Mouse (Mus musculus): ENCODE data around the gene Fbln1. TPM values are rescaled to one million over a fixed set of nuclear protein-coding genes. Genes with fewer than 3 reads are reported as not detected.

Gene Fbln1
- polyA plus RNA-seq, 1 experiment from 2014 or later, result 145 TPM

DNA sequence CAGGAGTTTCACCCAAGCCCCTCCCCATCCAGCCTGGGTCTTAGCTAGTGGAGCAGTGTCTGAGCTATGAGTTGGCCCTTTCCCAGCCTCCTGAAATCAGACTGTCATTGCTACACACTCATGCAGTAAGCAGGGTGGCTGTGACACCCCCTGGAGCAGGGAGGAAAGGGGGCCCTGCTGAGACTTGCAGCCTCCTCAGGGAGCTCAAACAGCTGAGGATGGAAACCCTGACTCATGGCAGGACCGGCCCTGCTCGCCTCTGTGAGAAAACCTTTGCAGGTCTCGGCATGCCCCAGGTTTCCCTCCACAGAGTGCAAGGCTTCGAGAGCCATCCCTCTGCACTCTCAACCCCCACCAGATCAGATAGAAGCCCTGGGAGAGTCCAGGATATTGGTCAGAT is 27.9 kb downstream of the Fbln1 start:
- peaks cover 25% of the 10 kb centered on the region for H3K36me3 ChIP-seq (ENCODE audit: control insufficient read depth, insufficient read depth, low read length)
- 86% methylated on average over 4 of the region's 4 CpGs for WGBS (ENCODE audit: insufficient replicate concordance)
- H3K27ac ChIP-seq (ENCODE audit: low read depth, low read length), result no peak overlapping the region

DNA sequence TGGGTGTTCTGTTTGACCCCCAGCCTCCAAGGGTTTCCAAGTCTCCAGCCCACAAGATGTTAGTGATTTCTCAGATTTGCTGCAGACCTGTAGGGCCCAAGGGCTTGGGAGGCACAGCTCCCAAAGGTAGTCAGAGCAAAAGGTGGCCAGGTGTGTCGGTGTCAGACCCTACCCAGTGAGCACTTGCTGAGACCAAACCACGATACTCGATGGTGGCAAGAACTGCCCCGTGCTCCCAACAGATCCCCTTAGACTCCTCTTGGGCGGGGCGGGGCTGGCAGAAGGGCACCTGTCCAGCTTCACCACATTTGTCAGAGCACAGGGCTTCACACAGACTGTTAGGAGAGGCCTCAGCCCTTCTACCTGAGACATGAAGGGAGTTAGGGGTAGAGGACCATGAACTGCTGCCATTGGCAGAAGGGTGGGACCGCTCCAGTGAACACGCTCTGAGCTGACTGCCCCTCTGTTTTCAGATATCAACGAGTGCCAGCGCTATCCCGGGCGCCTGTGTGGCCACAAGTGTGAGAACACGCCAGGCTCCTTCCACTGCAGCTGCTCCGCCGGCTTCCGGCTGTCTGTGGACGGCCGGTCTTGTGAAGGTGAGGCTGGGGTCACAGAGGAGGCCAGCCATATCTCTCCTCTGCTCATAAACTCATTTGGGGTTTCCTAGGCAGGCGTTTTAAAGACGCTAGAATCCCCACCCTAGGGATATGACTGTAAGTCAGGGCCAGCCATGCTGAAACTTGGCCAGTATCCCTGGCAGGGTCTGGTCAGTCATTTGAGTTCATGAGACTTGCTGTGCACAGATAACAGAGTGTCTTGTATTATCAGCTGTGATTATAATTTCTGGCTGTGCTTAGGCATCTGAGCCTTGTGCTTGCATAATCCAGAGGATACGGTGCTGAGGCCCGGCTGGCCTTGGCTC is 33.3 kb downstream of the Fbln1 start:
- no peak for ATAC-seq (replicated peaks; ENCODE audit: insufficient number of reproducible peaks, low FRiP score, low TSS enrichment)
- Histone ChIP-seq H3K4me1 (ENCODE audit: control insufficient read depth, insufficient read depth, low read length) (no peaks in the 10 kb centered on the region), H3K4me3 (ENCODE audit: low read depth, low read length) (no peak overlapping the region), H3K9ac (ENCODE audit: low read depth, low read length) (no peak overlapping the region), H3K9me3 (replicated peaks; ENCODE audit: control insufficient read depth, low read length) (no peaks in the 10 kb centered on the region), H3K27me3 (ENCODE audit: control insufficient read depth, insufficient read depth, low read length) (peaks cover 5% of the 10 kb centered on the region; the same call in 1 of the 2 replicates), H3K36me3 (ENCODE audit: control insufficient read depth, insufficient read depth, low read length) (peaks cover 38% of the 10 kb centered on the region), H3K27ac (ENCODE audit: low read depth, low read length) (no peak overlapping the region), H3K4me2 (no peak overlapping the region)
- WGBS (ENCODE audit: insufficient replicate concordance), result 87% methylated on average over 22 of the region's 22 CpGs

More for the DNA sequence above, 27.9 kb downstream of the Fbln1 start:
- Histone ChIP-seq H3K4me1 (ENCODE audit: control insufficient read depth, insufficient read depth, low read length) (peaks cover 16% of the 10 kb centered on the region), H3K9me3 (replicated peaks; ENCODE audit: control insufficient read depth, low read length) (no peaks in the 10 kb centered on the region), H3K4me3 (ENCODE audit: low read depth, low read length) (no peak overlapping the region), H3K27me3 (ENCODE audit: control insufficient read depth, insufficient read depth, low read length) (no peaks in the 10 kb centered on the region; the same call in 1 of the 2 replicates), H3K4me2 (no peak overlapping the region), H3K9ac (ENCODE audit: low read depth, low read length) (no peak overlapping the region)
- no peak for ATAC-seq (replicated peaks; ENCODE audit: insufficient number of reproducible peaks, low FRiP score, low TSS enrichment)

DNA sequence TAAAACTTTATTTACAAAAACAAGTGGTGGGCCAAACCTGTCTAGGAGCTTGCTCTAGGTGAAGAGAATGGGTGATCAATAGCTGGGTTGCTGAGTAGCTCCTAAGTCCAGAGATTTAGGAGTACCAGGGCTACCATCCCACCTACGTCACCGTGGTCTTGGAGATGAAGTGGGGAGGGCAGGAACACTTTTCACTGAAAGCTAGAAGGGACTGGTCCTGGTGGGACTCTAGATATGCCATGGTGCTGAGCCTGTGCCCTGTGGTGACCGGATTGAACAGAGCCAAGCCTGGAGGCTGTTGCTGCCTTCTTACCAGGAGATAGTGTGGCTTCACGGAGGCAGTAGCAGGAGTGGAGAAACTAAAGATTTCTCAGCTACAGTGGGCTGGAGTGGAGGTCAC is 34.3 kb downstream of the Fbln1 start:
- peaks cover 45% of the 10 kb centered on the region for H3K36me3 ChIP-seq (ENCODE audit: control insufficient read depth, insufficient read depth, low read length)
- H3K4me1 ChIP-seq (ENCODE audit: control insufficient read depth, insufficient read depth, low read length), result peaks cover 8% of the 10 kb centered on the region; the same call in 1 of the 2 replicates

DNA sequence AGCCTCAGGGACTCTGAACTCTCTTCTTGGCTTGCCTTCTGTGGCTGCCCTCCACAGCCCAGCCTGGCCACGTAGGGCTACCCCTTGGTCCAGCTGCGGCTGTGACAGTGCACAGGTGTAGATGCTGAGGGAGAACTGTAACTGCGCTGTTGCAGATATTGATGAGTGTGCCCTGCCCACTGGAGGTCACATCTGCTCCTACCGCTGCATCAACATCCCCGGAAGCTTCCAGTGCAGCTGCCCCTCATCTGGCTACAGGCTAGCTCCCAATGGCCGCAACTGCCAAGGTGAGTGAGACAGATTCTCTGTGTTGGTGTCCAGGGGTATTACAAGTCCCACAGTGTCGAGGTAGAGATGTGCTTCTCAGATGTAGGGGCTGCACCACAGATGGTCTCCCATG is 36.1 kb downstream of the Fbln1 start:
- H3K36me3 ChIP-seq (ENCODE audit: control insufficient read depth, insufficient read depth, low read length), result peaks cover 43% of the 10 kb centered on the region
- 87% methylated on average over 7 of the region's 7 CpGs for WGBS (ENCODE audit: insufficient replicate concordance)

More for the DNA sequence above, 34.3 kb downstream of the Fbln1 start:
- Histone ChIP-seq H3K27ac (ENCODE audit: low read depth, low read length) (no peak overlapping the region), H3K9ac (ENCODE audit: low read depth, low read length) (no peak overlapping the region), H3K9me3 (replicated peaks; ENCODE audit: control insufficient read depth, low read length) (no peaks in the 10 kb centered on the region), H3K4me3 (ENCODE audit: low read depth, low read length) (no peak overlapping the region), H3K27me3 (ENCODE audit: control insufficient read depth, insufficient read depth, low read length) (peaks cover 5% of the 10 kb centered on the region; the same call in 1 of the 2 replicates), H3K4me2 (no peak overlapping the region)
- no peak for ATAC-seq (replicated peaks; ENCODE audit: insufficient number of reproducible peaks, low FRiP score, low TSS enrichment)
- 85% methylated on average over 4 of the region's 4 CpGs for WGBS (ENCODE audit: insufficient replicate concordance)

DNA sequence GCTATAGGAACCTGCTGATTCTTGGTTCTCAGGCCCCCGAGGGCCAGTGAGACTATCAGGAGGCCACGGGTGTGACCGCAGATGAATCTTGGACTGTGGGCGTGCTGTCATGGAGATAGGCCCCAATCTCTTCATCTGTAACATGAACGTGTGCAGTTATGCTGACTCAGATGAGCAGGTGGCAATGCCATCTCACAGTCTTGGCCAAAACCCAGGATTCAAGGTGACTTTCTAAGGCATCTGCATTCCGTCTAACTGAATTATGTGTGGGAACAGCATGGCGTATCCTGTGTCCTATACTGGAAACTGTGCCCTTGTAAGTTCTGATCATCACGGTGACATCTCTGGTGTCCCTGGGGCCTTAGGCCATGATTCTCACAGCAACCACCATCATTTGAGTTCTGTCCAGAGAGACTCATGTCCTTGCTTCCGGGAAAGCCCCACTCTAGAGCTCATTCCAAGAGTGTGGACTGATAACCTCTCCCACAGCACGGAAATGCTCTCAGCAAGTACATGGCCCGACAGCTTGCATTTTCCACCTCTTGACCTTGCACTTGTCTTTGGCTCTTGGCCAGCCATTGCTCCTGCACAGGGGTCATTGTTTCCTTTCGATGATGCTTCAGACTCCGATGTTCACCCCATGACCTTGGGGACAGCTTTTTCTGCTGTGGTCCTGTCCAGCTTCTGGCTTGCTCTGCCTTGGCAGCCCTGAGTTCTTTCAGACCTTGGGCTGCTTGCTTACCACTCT is 38.8 kb downstream of the Fbln1 start:
- peaks cover 8% of the 10 kb centered on the region; the same call in 1 of the 2 replicates for H3K4me1 ChIP-seq (ENCODE audit: control insufficient read depth, insufficient read depth, low read length)
- H3K27me3 ChIP-seq (ENCODE audit: control insufficient read depth, insufficient read depth, low read length), result peaks cover 5% of the 10 kb centered on the region; the same call in 1 of the 2 replicates
- H3K4me2 ChIP-seq, result no peak overlapping the region
- H3K9ac ChIP-seq (ENCODE audit: low read depth, low read length), result no peak overlapping the region
- ATAC-seq (replicated peaks; ENCODE audit: insufficient number of reproducible peaks, low FRiP score, low TSS enrichment), result no peak
- no peaks in the 10 kb centered on the region for H3K9me3 ChIP-seq (replicated peaks; ENCODE audit: control insufficient read depth, low read length)
- 62% methylated on average over 13 of the region's 13 CpGs for WGBS (ENCODE audit: insufficient replicate concordance)
- H3K27ac ChIP-seq (ENCODE audit: low read depth, low read length), result no peak overlapping the region
- H3K4me3 ChIP-seq (ENCODE audit: low read depth, low read length), result no peak overlapping the region
- H3K36me3 ChIP-seq (ENCODE audit: control insufficient read depth, insufficient read depth, low read length), result peaks cover 34% of the 10 kb centered on the region

More for the DNA sequence above, 36.1 kb downstream of the Fbln1 start:
- Histone ChIP-seq H3K27me3 (ENCODE audit: control insufficient read depth, insufficient read depth, low read length) (peaks cover 5% of the 10 kb centered on the region; the same call in 1 of the 2 replicates), H3K9me3 (replicated peaks; ENCODE audit: control insufficient read depth, low read length) (no peaks in the 10 kb centered on the region), H3K4me2 (no peak overlapping the region), H3K4me1 (ENCODE audit: control insufficient read depth, insufficient read depth, low read length) (peaks cover 8% of the 10 kb centered on the region; the same call in 1 of the 2 replicates), H3K9ac (ENCODE audit: low read depth, low read length) (no peak overlapping the region), H3K27ac (ENCODE audit: low read depth, low read length) (no peak overlapping the region), H3K4me3 (ENCODE audit: low read depth, low read length) (no peak overlapping the region)
- no peak for ATAC-seq (replicated peaks; ENCODE audit: insufficient number of reproducible peaks, low FRiP score, low TSS enrichment)

DNA sequence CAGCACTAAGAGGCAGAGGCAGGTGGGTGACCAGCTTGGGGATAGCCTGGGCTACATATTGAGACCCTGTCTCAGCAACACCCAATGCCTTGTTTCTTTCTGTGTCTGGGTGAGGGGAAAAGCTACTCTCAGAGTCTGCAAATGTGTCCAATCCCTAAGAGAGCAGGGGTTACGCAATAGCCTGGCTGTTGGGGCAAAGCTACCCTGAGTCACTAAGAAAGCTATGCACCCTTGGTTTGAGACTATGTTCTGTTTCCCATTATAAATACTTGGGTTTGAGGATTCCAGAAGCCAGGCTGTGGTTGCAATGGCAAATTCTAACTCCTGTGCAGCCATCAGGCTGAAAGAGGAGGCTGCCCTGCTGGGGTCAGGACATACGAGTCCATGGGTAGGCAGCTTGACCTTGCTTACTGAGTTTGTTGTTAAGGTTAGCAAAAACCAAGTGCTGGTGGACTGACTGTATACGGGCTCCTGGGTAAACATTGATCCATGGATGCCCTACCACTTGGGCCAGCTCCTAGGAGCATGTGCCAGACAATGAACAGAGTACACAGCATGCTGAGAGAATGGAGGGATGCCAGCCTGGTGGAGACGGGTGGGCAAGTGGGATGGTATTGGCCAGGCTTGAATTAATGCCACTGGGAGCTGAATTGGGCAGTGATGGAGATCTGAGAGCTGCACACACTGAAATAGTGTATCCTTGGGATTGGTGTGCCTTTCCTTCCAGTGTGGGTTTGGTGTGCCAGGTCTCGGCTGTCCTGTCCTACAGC is 39.7 kb downstream of the Fbln1 start:
- no peak for ATAC-seq (replicated peaks; ENCODE audit: insufficient number of reproducible peaks, low FRiP score, low TSS enrichment)
- Histone ChIP-seq H3K4me1 (ENCODE audit: control insufficient read depth, insufficient read depth, low read length) (peaks cover 8% of the 10 kb centered on the region; the same call in 1 of the 2 replicates), H3K36me3 (ENCODE audit: control insufficient read depth, insufficient read depth, low read length) (peaks cover 27% of the 10 kb centered on the region), H3K27ac (ENCODE audit: low read depth, low read length) (no peak overlapping the region), H3K9ac (ENCODE audit: low read depth, low read length) (no peak overlapping the region), H3K9me3 (replicated peaks; ENCODE audit: control insufficient read depth, low read length) (no peaks in the 10 kb centered on the region), H3K4me3 (ENCODE audit: low read depth, low read length) (no peak overlapping the region), H3K27me3 (ENCODE audit: control insufficient read depth, insufficient read depth, low read length) (peaks cover 5% of the 10 kb centered on the region; the same call in 1 of the 2 replicates), H3K4me2 (no peak overlapping the region)
- 89% methylated on average over 5 of the region's 5 CpGs for WGBS (ENCODE audit: insufficient replicate concordance)

DNA sequence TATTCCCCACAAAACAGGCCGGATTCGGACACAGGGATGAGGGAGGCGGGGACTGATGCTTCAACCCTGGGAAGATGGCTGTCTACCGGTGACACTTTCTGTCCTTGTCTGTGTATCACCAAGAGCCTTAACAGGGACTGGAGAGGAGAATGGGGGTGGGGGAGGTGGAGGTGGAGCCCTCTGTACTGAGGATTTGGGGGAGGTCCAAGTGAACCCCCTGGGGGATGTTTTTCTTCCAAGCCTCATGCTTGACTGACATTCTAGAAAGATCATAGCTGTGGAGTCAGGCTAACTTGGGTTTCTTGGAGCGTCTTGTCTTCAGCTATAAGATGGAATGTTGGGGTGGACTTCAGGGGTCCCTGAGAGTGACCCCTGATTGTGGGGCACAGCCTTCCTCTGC is 40.3 kb downstream of the Fbln1 start:
- ATAC-seq (replicated peaks; ENCODE audit: insufficient number of reproducible peaks, low FRiP score, low TSS enrichment), result no peak
- H3K36me3 ChIP-seq (ENCODE audit: control insufficient read depth, insufficient read depth, low read length), result peaks cover 29% of the 10 kb centered on the region
- no peak overlapping the region for H3K4me3 ChIP-seq (ENCODE audit: low read depth, low read length)
- H3K4me2 ChIP-seq, result no peak overlapping the region
- no peak overlapping the region for H3K27ac ChIP-seq (ENCODE audit: low read depth, low read length)
- no peaks in the 10 kb centered on the region for H3K9me3 ChIP-seq (replicated peaks; ENCODE audit: control insufficient read depth, low read length)
- 82% methylated on average over 5 of the region's 5 CpGs for WGBS (ENCODE audit: insufficient replicate concordance)
- H3K4me1 ChIP-seq (ENCODE audit: control insufficient read depth, insufficient read depth, low read length), result peaks cover 8% of the 10 kb centered on the region; the same call in 1 of the 2 replicates
- no peak overlapping the region for H3K9ac ChIP-seq (ENCODE audit: low read depth, low read length)
- peaks cover 5% of the 10 kb centered on the region; the same call in 1 of the 2 replicates for H3K27me3 ChIP-seq (ENCODE audit: control insufficient read depth, insufficient read depth, low read length)

DNA sequence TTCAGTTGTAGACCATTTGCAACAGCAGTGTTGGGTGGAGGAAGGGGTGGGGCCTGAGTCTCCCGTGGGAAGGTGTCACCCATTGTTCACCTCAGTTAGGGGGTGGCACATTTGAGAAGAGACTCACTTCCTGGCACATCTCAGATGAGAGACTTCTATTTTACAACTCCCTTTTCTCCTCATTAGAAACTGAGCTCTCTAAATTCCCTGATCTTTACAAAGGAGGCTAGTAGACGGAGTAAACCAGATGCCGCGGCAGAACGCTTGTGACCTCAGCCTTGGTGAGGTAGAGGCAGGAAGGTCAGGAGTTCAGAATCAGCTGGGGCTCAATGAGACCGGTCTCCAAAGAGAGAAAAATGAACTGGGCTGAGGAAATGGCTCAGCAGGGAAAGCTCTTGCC is 41.2 kb downstream of the Fbln1 start:
- Histone ChIP-seq H3K27ac (ENCODE audit: low read depth, low read length) (no peak overlapping the region), H3K9me3 (replicated peaks; ENCODE audit: control insufficient read depth, low read length) (no peaks in the 10 kb centered on the region), H3K9ac (ENCODE audit: low read depth, low read length) (no peak overlapping the region), H3K4me2 (no peak overlapping the region), H3K27me3 (ENCODE audit: control insufficient read depth, insufficient read depth, low read length) (peaks cover 4% of the 10 kb centered on the region; the same call in 1 of the 2 replicates), H3K4me1 (ENCODE audit: control insufficient read depth, insufficient read depth, low read length) (peaks cover 8% of the 10 kb centered on the region; the same call in 1 of the 2 replicates), H3K36me3 (ENCODE audit: control insufficient read depth, insufficient read depth, low read length) (peaks cover 34% of the 10 kb centered on the region), H3K4me3 (ENCODE audit: low read depth, low read length) (no peak overlapping the region)
- no peak for ATAC-seq (replicated peaks; ENCODE audit: insufficient number of reproducible peaks, low FRiP score, low TSS enrichment)
- 79% methylated on average over 6 of the region's 6 CpGs for WGBS (ENCODE audit: insufficient replicate concordance)

Data from heart, embryonic 11.5 days (tissue).